Mouse (Mus musculus) erythroid progenitor cell, adult 5-6 weeks (primary cell): ENCODE measurements around the gene A230072I06Rik. TPM values are rescaled to one million over a fixed set of nuclear protein-coding genes. Genes with fewer than 3 reads are reported as not detected.

ENCODE experiments used
- ATAC-seq: replicated peaks from 2 replicates; pipeline ENCODE4 v1.8.0; 2016; ENCODE audit warnings: moderate number of reproducible peaks, mild to moderate bottlenecking, moderate TSS enrichment, inconsistent platforms; ENCODE audit not compliant: poor library complexity, low FRiP score, severe bottlenecking
- total RNA-seq, 2 experiments: library from RNA; stranded (forward) in 1 of 2; stranded (reverse) in 1 of 2; fragments of 150-400 nt in 1 of 2; fragments of 186-747, 209-891 nt in 1 of 2; gene quantifications; 2 replicates each; pipeline versions ENCODE4 v1.2.3 to v1.2.4; 2015 to 2017; ENCODE audit warnings: low replicate concordance in 2 of 2

Gene A230072I06Rik
- total RNA-seq, 2 experiments from 2014 or later: not detected

DNA sequence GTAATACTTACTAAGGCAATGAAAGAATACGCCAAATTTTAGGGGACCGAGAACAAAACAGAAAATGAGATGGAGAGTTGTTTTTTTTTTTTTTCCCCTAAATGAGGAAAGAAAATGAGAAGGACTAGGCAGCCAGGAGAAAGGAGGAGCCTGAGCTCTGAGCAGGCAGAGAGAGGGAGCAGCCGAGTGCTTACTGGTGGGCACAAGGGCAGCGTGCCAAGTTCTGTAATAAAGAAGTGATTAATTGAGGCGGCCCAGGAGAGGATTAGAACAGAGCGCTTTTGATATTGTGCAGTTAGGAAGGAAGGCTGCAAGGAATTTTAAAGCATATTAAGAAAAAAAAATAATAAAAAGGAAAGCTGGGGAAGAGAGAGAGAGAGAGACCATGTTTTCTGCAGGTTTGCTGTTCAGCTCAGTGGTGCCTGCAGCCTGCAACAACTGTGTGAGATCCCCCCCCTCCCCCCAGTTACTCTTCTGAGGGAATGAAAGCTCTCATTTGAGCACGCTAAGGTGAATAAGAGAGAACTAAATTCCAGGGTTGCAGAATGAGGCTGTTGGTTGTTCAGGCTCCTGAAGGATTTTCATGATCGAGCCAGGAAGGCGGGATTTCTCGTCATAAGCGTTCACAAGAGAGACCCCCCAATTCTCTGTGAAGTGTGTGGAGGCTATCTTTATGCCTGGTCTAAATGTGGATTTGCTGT lies 41.3 kb downstream of the A230072I06Rik start:
- no peak for ATAC-seq

DNA sequence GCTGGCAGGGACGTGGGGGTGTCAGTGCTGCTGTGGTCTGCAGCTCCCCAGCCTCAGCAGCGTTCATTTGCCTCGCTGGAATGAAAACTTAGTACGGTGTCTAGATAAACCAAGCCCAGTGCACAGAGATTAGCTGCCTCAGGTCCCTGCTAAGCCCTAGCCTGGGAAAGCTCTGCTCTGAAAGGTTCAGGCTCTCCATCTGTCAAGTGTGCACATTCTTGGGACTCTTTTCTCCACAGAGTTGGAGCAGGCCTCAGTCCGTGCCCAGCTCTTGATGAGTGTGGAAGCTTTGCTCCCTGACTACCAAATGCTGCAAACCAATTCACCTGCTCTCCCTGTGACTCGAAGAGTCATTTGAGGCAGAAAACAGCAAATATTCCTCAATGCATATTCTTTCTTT lies 43.5 kb downstream of the A230072I06Rik start:
- ATAC-seq: no peak

DNA sequence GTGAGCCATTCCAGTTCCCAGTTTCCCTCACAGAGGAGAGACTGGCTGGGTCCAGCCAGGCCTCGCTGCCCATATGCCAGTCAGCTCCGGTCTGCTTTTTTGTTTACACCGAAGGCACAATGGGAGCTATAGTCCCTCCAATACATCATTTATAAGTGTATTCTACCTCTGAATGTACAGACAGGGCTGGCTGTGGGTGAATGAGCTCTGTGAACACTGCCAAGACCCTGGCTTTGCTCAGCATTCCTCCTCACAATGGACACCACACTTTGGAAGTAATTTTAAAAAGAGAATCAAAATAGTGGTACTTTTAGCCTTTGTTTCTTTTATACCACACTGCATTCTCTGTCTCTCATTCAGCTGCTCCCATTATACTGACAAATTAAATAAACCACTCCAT lies 44.6 kb downstream of the A230072I06Rik start:
- no peak for ATAC-seq

DNA sequence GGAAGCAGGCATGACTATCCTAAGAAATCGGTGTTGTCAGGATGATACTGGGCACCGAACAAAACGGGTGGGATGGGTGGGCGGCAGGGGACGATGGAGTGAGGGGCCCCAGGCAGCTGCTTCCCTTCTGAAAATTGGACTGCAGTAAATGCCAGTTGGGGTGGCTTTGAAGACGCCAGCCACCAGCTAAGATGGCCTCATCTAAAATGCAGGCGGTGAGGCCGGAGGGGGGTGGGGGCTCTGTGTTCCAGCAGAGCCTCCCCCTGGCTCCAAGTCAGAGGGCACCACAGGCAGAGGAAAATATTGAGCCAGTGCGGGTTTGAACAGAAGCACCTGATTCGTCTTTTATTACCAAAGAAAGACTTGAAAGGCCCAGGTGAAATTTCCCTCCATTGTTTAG lies 45.9 kb downstream of the A230072I06Rik start:
- no peak for ATAC-seq

DNA sequence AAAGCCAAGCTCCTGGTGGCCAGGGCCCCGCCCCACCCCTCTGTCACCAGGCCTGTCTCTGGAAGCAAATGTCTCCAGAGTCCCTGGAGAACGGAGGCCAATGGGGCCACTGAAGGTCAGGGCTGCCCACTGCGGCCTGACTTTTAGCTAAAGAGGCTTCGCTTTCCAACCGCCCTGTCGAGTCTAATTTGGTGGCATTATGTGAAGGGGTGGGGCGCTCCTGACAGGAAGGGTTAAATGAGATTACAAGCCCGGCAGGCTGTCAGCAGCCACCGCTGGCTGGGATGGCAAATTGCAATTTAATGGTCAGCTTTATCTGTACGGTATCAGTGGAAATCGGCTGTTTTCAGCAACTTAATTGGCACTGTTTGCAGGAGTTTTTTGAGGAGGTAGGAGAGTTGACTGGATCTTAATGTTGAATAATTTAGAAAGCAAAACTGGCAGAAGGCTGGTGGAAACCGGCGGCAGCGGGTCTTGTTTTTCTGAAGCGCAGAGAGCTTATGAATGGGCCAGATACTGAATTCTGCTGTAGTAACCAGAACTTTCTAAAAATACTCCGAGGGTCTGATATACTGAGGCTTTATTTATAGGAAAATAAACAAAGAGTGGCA lies 46.5 kb downstream of the A230072I06Rik start:
- ATAC-seq: no peak

DNA sequence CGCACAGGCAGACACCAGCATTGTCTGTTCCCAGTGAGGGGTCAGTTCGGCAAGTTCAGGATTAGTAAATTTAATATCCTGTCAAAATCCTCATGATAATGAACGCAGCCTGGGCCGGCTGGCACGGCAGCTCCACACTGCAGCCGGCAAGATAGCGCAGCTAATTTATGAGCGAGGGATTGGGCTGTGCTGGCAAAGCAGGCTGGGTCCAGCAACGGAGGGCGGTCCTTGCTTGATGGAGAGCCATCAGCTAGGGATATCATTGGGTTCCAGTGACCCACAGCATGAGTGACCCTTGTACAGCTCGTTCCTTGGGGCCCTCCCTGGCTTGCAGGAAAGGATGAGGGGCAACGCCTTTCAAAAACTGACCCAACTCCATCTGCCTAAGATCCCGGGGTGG lies 48.6 kb downstream of the A230072I06Rik start:
- ATAC-seq: no peak

DNA sequence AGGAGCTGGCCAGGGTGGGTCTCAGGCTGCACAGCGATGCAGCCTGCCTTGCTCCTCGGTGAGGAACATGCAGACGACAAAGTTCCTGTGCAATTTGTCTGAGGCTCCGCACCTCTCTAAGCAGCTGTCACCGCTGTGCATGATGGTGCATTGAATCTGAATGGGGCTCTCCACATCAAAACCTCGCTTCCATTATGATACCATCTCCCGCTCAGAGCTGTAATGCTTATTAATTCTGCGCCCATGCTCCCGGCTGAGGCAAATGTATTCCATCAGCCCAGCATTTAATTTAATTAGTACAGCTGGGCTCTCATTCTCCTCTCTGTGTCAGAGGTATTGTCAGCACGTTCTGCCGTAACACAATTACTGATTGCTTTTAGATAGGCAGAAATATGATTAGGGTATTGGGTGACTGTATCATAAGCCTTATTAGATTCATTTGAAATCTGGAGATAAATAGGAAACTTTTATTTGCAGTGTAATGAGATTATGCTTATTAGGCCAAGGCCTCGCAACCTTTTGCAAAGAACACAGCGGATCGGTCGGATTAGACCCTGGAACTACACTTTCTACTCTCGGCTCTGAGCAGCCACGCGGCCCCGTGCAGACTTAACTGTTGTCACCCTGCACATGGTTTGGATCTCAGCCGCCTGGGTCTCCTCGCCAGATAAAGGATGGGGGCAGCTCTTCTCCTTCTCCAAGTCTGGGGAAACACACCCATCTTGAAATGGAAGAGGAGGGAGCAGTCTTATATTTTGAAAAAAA lies 49.3 kb downstream of the A230072I06Rik start:
- no peak for ATAC-seq

DNA sequence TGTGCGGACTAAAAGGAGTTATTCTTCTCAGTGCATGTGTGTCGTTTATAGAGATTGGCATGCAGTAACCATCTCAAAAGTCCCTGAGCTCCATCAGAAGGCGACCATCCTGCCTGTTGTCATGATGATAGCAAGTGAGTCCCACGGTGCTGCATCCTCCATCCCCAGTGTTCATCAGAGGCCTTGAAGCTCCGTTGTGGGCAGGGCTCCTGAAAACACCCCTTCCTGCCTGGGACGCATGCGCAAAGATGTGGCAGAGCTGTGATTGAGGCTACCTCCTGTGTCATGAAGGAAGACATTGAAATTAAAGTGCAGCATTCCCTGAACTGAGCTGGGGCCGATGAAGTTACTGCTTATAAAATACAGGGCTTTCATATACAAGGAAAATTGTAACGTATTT lies 49.9 kb downstream of the A230072I06Rik start:
- no peak for ATAC-seq

DNA sequence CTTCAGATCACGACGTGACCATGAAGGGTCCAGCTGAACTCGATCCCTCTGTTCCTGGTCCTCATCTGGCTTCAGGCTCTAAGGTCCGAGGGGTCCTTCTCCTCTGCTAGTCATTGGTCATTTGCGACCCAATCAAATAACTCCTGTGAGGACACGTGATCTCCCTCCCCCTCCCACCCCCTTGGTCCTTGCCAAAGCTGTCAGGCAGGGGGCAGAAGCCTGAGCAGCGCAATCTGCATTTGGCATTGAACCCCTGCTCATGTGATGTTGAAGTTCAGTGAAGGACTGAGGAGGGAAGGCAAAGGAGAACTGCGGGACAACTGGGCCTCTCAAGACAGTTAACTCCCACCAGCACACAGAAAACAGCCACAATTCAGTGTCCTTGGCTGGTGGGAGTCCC lies 51.4 kb downstream of the A230072I06Rik start:
- no peak for ATAC-seq

Other genes starting within 250 kb of the A230072I06Rik start
- gene Sox1, start 116.5 kb downstream of the A230072I06Rik start, total RNA-seq (2015; ENCODE audit: low replicate concordance): not detected in 2 replicates
- not detected in 2 replicates for gene Sox1, start 116.5 kb downstream of the A230072I06Rik start, total RNA-seq (2017; ENCODE audit: low replicate concordance)